Mouse (Mus musculus): ENCODE data around the gene U2af1l4. TPM values are rescaled to one million over a fixed set of nuclear protein-coding genes. Genes with fewer than 3 reads are reported as not detected.

Gene U2af1l4
- polyA plus RNA-seq, 1 experiment = 31.6 TPM

DNA sequence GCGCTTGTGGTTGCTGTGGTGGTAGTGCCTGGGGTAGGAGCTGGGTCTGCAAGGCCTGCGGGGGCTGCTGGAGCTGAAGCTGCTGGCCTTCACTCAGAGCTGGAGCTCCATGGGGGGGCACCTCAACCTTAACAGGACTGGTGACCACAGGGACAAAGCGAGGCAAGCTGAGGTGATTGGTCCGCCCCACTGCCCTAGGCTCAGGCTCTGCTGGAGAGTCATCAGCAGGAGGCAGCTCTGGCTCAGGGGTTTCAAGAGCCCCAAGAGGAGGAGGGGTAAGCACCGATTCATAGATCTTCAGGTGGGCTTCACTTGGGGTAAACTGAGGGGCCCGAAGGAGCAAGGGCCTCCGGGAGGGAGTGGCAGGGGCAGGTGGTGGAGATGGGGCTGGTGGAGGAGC is 22.1 kb downstream of the U2af1l4 start:
- 95% methylated on average over 7 of the region's 7 CpGs for WGBS
- H3K36me3 ChIP-seq (ENCODE audit: control insufficient read depth, insufficient read depth, low read length) = peaks cover 33% of the 10 kb centered on the region
- no peak for TF ChIP-seq POLR2A (IDR thresholded peaks at IDR 0.05; ENCODE audit: low read depth, low read length)
- no peak for TF ChIP-seq CTCF (IDR thresholded peaks at IDR 0.05; ENCODE audit: extremely low read depth, insufficient read depth, insufficient read length, insufficient replicate concordance)

DNA sequence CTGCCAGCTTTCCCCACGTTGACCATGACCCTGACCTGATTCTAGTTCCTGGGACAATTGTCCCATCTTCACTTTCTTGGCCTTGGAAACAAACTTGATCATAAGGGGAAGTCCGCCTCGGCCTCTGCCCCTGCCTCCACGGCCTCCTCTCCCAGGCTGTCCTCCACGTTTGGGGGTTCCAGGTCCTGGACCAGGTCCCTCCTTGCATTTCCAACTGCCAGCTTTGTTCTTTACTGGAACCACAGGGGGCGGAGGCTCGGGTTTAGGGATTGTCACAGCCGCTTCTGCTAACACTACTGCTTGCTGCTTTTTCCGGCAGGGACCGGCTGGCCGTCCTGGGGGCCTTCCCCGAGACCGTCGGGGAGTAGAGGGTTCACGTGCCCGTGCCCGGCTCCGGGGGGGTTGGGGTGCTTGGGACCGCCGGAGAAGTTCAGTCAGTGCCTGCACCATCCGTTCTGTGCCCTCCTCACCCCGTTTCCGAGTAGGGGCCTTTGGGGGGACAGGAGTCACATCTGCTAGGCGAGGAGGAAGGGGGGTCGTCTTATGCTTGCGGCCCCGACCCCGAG is 23.4 kb downstream of the U2af1l4 start:
- WGBS = 95% methylated on average over 28 of the region's 28 CpGs
- Histone ChIP-seq H3K27me3 (ENCODE audit: control insufficient read depth, insufficient read depth, low read length) (no peaks in the 10 kb centered on the region), H3K4me3 (ENCODE audit: extremely low read depth, insufficient read depth, insufficient read length) (no peak overlapping the region), H3K36me3 (ENCODE audit: control insufficient read depth, insufficient read depth, low read length) (peaks cover 27% of the 10 kb centered on the region), H3K27ac (ENCODE audit: insufficient read depth, low read length) (no peak overlapping the region), H3K4me1 (ENCODE audit: control insufficient read depth, insufficient read depth, insufficient read length) (peaks cover 6% of the 10 kb centered on the region)
- TF ChIP-seq POLR2A (IDR thresholded peaks at IDR 0.05; ENCODE audit: low read depth, low read length) (no peak), CTCF (IDR thresholded peaks at IDR 0.05; ENCODE audit: extremely low read depth, insufficient read depth, insufficient read length, insufficient replicate concordance) (no peak)
- no peak for DNase-seq (ENCODE audit: low read depth in 1 of 2, low spot score in 2 of 2)

More for the DNA sequence above, 22.1 kb downstream of the U2af1l4 start:
- Histone ChIP-seq H3K4me1 (ENCODE audit: control insufficient read depth, insufficient read depth, insufficient read length) (peaks cover 6% of the 10 kb centered on the region), H3K4me3 (ENCODE audit: extremely low read depth, insufficient read depth, insufficient read length) (no peak overlapping the region), H3K27me3 (ENCODE audit: control insufficient read depth, insufficient read depth, low read length) (no peaks in the 10 kb centered on the region), H3K27ac (ENCODE audit: insufficient read depth, low read length) (no peak overlapping the region)
- DNase-seq (ENCODE audit: low read depth in 1 of 2, low spot score in 2 of 2) = no peak

DNA sequence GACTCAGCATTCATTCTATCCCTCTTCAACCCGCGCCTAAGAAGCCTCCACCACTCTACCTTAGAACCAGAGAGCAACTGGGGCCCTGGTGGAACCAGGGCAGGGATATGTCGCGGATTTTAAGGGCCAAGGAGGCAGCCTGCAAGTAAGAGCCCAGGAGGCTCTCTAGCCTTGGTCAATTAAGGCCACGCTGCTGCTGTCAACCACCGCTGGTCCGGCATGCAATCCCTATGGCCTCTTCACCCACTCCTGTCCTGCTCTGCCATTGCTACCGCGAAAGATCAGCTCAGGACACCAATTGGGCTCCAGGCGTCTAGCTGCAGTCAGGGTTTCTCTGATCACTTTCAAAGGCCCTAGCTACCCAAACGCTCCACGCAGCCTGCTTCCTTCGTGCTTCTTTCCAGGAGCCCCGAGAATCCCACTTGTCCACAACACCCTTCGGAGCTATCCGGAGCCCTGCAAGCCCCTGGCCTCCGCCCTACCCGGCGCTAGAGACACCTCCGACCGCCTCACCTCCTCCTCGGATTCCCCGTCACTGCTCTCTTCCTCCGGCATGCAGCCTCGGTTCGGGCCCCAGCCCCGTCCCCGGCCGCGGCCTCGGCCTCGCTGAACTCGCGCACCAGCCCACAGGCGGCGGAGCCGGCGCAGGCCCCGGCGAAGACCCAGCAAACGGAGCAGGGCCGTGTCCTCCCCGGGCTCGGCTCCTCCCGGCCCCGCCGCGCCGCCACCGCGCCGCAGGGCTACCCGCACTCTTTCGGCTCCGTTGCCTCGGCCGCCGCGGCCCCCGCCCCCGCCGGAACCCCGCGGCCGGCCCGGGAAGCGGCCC is 25.0 kb downstream of the U2af1l4 start:
- Histone ChIP-seq H3K4me3 (ENCODE audit: extremely low read depth, insufficient read depth, insufficient read length) (peak overlapping the region; percentile 87), H3K36me3 (ENCODE audit: control insufficient read depth, insufficient read depth, low read length) (peaks cover 17% of the 10 kb centered on the region), H3K27ac (ENCODE audit: insufficient read depth, low read length) (peak overlapping the region; percentile 79), H3K4me1 (ENCODE audit: control insufficient read depth, insufficient read depth, insufficient read length) (peaks cover 11% of the 10 kb centered on the region), H3K27me3 (ENCODE audit: control insufficient read depth, insufficient read depth, low read length) (no peaks in the 10 kb centered on the region)
- WGBS = 2% methylated on average over 64 of the region's 67 CpGs
- no peak for TF ChIP-seq CTCF (IDR thresholded peaks at IDR 0.05; ENCODE audit: extremely low read depth, insufficient read depth, insufficient read length, insufficient replicate concordance)
- no peak for TF ChIP-seq POLR2A (IDR thresholded peaks at IDR 0.05; ENCODE audit: low read depth, low read length)
- peak in 1 of 2 experiments; percentile 44 for DNase-seq (ENCODE audit: low read depth in 1 of 2, low spot score in 2 of 2)

DNA sequence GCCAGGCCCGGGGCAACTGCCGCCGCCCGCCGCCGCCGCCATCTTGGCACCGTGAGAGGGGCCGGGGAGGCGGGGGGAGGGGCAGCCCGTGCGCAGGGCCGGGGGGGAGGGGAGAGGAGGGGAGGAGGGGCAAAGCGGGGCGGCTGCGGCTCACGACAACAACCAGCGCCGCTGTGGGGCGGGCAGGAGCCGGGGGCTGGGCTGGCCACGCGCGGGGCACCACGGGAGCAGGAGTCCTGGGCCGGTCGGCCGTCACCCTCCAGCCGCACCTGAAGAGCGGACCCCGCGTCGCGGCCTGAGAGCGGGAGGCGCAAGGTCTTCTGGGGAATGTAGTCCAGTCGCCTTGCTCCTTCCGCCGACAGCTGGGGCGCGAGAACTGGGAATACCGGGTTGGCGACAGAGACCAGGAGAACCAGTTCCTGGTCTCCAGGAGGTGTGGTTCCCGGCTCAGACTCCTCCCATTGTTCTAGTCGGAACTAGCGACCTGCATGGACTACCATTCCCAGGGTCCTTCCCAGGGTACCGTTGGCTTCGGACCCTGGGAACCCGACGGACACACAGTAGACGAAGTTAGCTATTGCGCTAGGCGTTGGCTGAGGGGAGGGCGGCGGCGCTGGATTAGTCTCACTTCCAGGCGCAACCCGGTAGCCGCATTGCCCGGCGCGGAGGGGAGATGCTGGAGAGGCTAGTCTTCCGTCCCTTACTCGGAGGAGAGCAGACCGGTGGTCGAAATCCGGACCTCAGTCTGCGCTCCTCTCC is 25.8 kb downstream of the U2af1l4 start, which contains the start of gene Kmt2b:
Gene Kmt2b, minus strand, starts transcription at position 51 of the 759 bp plus-strand sequence.
- peak within 1 kb of the TSS; percentile 79 for H3K27ac ChIP-seq (ENCODE audit: insufficient read depth, low read length)
- H3K4me3 ChIP-seq (ENCODE audit: extremely low read depth, insufficient read depth, insufficient read length) = peak within 1 kb of the TSS; percentile 87
- TF ChIP-seq POLR2A (IDR thresholded peaks at IDR 0.05; ENCODE audit: low read depth, low read length) (no peak; the same call in 1 of the 2 replicates), CTCF (IDR thresholded peaks at IDR 0.05; ENCODE audit: extremely low read depth, insufficient read depth, insufficient read length, insufficient replicate concordance) (no peak)
- H3K36me3 ChIP-seq (ENCODE audit: control insufficient read depth, insufficient read depth, low read length) = peaks cover 15% of the 10 kb centered on the region
- peak; percentile 81 to 94 for DNase-seq (ENCODE audit: low read depth in 1 of 2, low spot score in 2 of 2)
- WGBS = 1% methylated on average over 53 of the region's 68 CpGs
- H3K4me1 ChIP-seq (ENCODE audit: control insufficient read depth, insufficient read depth, insufficient read length) = peaks cover 11% of the 10 kb centered on the region
- H3K27me3 ChIP-seq (ENCODE audit: control insufficient read depth, insufficient read depth, low read length) = no peaks in the 10 kb centered on the region

DNA sequence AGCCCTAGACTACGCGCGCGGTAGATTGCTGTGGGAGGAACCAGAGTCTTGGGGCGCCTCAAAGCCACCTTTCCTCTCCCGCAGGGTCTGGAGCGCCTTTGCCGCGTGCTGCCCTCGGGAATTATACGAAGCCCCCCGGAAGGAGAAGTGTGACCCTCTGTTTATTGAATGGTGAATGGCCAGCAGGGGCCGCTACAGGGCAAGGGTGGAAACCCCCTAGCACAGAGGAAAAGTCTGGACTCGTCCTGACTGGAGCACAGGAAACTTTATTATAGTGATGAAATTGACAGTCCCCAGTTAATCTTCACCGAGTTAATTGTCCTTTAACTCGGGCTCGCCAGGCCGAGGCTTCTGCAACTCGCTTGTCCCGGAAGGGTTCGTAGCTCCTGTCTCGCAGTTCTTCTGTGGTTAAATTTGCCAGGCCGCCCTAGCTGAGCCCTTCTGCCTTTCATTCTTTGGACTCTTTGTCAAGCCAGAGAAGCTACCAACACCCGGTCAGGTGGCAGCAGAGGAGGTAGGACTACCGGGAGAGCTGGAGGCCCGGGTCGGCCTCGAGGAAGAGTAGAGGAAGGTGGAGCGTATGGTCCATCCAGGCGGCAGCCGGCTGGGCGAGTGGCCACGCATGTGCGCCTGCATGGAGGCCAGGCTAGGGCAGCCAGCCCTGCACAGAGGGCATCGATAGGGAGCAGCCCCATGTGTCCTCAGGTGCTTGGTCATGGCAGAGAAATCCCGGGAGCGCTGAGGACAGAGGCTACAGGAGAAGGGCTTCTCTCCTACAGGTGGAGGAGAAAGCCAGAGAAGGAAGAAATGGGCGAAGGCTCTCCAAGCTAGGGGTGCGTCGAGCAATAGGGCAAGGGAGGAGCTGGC is 26.6 kb downstream of the U2af1l4 start:
- Histone ChIP-seq H3K27me3 (ENCODE audit: control insufficient read depth, insufficient read depth, low read length) (no peaks in the 10 kb centered on the region), H3K36me3 (ENCODE audit: control insufficient read depth, insufficient read depth, low read length) (peaks cover 12% of the 10 kb centered on the region), H3K4me1 (ENCODE audit: control insufficient read depth, insufficient read depth, insufficient read length) (peaks cover 17% of the 10 kb centered on the region), H3K27ac (ENCODE audit: insufficient read depth, low read length) (peak overlapping the region; percentile 77), H3K4me3 (ENCODE audit: extremely low read depth, insufficient read depth, insufficient read length) (peak overlapping the region; percentile 72)
- WGBS = 32% methylated on average over 40 of the region's 40 CpGs
- peak in 1 of 2 experiments; percentile 74 for DNase-seq (ENCODE audit: low read depth in 1 of 2, low spot score in 2 of 2)
- TF ChIP-seq CTCF (IDR thresholded peaks at IDR 0.05; ENCODE audit: extremely low read depth, insufficient read depth, insufficient read length, insufficient replicate concordance) (peak; percentile 80; the same call in 1 of the 2 replicates), POLR2A (IDR thresholded peaks at IDR 0.05; ENCODE audit: low read depth, low read length) (no peak)
